Mouse (Mus musculus) forebrain, embryonic 15.5 days (tissue): ENCODE measurements around the gene 4930568D16Rik. TPM values are rescaled to one million over a fixed set of nuclear protein-coding genes. Genes with fewer than 3 reads are reported as not detected.
A peak's percentile ranks its signal among the peaks of the same experiment; 100 is the strongest.

Experiments used
- ATAC-seq: fragments of 200-750 bp; cut with Nextera tagmentation; replicated peaks from 2 replicates; pipeline ENCODE4 v1.8.0; 2017; ENCODE audit warnings: mild to moderate bottlenecking, moderate TSS enrichment, moderate library complexity
- H3K27ac ChIP-seq: fragments of 300-500 bp; sonication (generic); replicated peaks from 2 replicates; pipeline ENCODE4 v1.5.1; 2015; ENCODE audit warnings: mild to moderate bottlenecking, inconsistent platforms
- H3K27me3 ChIP-seq: fragments of 300-500 bp; sonication (generic); 2 replicates; pipeline ENCODE4 v1.6.1; 2015; ENCODE audit warnings: inconsistent platforms
- H3K36me3 ChIP-seq: fragments of 300-500 bp; sonication (generic); 2 replicates; pipeline ENCODE4 v1.6.1; 2015; ENCODE audit warnings: mild to moderate bottlenecking, inconsistent platforms
- H3K4me1 ChIP-seq: fragments of 300-500 bp; sonication (generic); 2 replicates; pipeline ENCODE4 v1.6.1; 2015; ENCODE audit warnings: inconsistent platforms
- H3K4me2 ChIP-seq: fragments of 300-500 bp; sonication (generic); replicated peaks from 2 replicates; pipeline ENCODE4 v1.6.1; 2015; ENCODE audit warnings: mild to moderate bottlenecking, inconsistent platforms
- H3K4me3 ChIP-seq: fragments of 300-500 bp; sonication (generic); 2 replicates; pipeline ENCODE4 v1.5.1; 2015; ENCODE audit warnings: mild to moderate bottlenecking, inconsistent platforms
- H3K9ac ChIP-seq: fragments of 300-500 bp; sonication (generic); replicated peaks from 2 replicates; pipeline ENCODE4 v1.6.1; 2015; ENCODE audit warnings: mild to moderate bottlenecking, inconsistent platforms
- H3K9me3 ChIP-seq: fragments of 300-500 bp; sonication (generic); 2 replicates; pipeline ENCODE4 v1.6.1; 2016; ENCODE audit warnings: inconsistent platforms
- WGBS: fragments of 180-500 bp; shearing (Covaris S2); methylation state at CpG from one replicate; pipeline ENCODE4 v1.1.7; 2015; ENCODE audit warnings: mixed read lengths; 5-methylcytosine and 5-hydroxymethylcytosine counted together
- polyA plus RNA-seq: library from polyadenylated mRNA; unstranded; fragments of >200 nt; fragmentation: Nextera tagmentation; extraction: Ambion mirVana; gene quantifications from 2 replicates; pipeline ENCODE4 v1.2.1, GENCODE M21; 2015

The 4930568D16Rik gene
- polyA plus RNA-seq, 1 experiment from 2014 or later, result not detected

- Histone ChIP-seq H3K4me1 (peaks cover 5% of the 10 kb centered on the region; the same call in 1 of the 2 replicates), H3K9me3 (no peaks in the 10 kb centered on the region), H3K4me3 (no peak overlapping the region), H3K27me3 (no peaks in the 10 kb centered on the region), H3K9ac (no peak overlapping the region), H3K4me2 (no peak overlapping the region), H3K27ac (no peak overlapping the region), H3K36me3 (no peaks in the 10 kb centered on the region)
- 86% methylated on average over 6 of the region's 6 CpGs for WGBS
- no peak for ATAC-seq
These were observed 30.8 kb upstream of the 4930568D16Rik start for GRCm38 (mm10) chr2:35398184-35398828.

- WGBS, result 57% methylated on average over 11 of the region's 11 CpGs
- ATAC-seq, result no peak
These were observed 30.2 kb upstream of the 4930568D16Rik start for GRCm38 (mm10) chr2:35397590-35398173.

GRCm38 (mm10) chr2:35397096-35397495, 29.6 kb upstream of the 4930568D16Rik start, which contains the start of gene 4930402F06Rik:
4930402F06Rik (minus strand) TSS chr2:35397175.
- WGBS, result 61% methylated on average over 5 of the region's 5 CpGs

More at GRCm38 (mm10) chr2:35397590-35398173, 30.2 kb upstream of the 4930568D16Rik start:
- Histone ChIP-seq H3K4me1 (peaks cover 5% of the 10 kb centered on the region; the same call in 1 of the 2 replicates), H3K36me3 (no peaks in the 10 kb centered on the region), H3K4me3 (no peak overlapping the region), H3K9me3 (no peaks in the 10 kb centered on the region), H3K9ac (no peak overlapping the region), H3K27ac (no peak overlapping the region), H3K27me3 (no peaks in the 10 kb centered on the region), H3K4me2 (no peak overlapping the region)

GRCm38 (mm10) chr2:35385441-35385871, 17.9 kb upstream of the 4930568D16Rik start:
- ATAC-seq, result no peak
- H3K27ac ChIP-seq, result no peak overlapping the region
- H3K4me3 ChIP-seq, result no peak overlapping the region
- H3K4me2 ChIP-seq, result no peak overlapping the region
- H3K36me3 ChIP-seq, result no peaks in the 10 kb centered on the region
- 80% methylated on average over 9 of the region's 9 CpGs for WGBS
- no peaks in the 10 kb centered on the region for H3K9me3 ChIP-seq
- no peak overlapping the region for H3K9ac ChIP-seq
- no peaks in the 10 kb centered on the region for H3K27me3 ChIP-seq
- no peaks in the 10 kb centered on the region for H3K4me1 ChIP-seq

More at GRCm38 (mm10) chr2:35397096-35397495, 29.6 kb upstream of the 4930568D16Rik start, which contains the start of gene 4930402F06Rik:
- H3K36me3 ChIP-seq, result no peaks in the 10 kb centered on the region
- H3K9ac ChIP-seq, result no peak within 1 kb of the TSS
- H3K4me3 ChIP-seq, result no peak within 1 kb of the TSS
- no peaks in the 10 kb centered on the region for H3K27me3 ChIP-seq
- 0 out of 2 replicates have a peak, but pooled peaks have one; percentile 8 for ATAC-seq
- no peak within 1 kb of the TSS for H3K27ac ChIP-seq
- H3K4me2 ChIP-seq, result no peak within 1 kb of the TSS
- H3K4me1 ChIP-seq, result peaks cover 5% of the 10 kb centered on the region; the same call in 1 of the 2 replicates
- no peaks in the 10 kb centered on the region for H3K9me3 ChIP-seq

- no peak for ATAC-seq
- Histone ChIP-seq H3K4me2 (no peak overlapping the region), H3K4me1 (no peaks in the 10 kb centered on the region), H3K9ac (no peak overlapping the region), H3K9me3 (no peaks in the 10 kb centered on the region), H3K27me3 (no peaks in the 10 kb centered on the region), H3K36me3 (no peaks in the 10 kb centered on the region), H3K4me3 (no peak overlapping the region), H3K27ac (no peak overlapping the region)
- WGBS, result 77% methylated on average over 9 of the region's 9 CpGs
These were observed 11.8 kb upstream of the 4930568D16Rik start for GRCm38 (mm10) chr2:35379306-35379705.

- WGBS, result 85% methylated on average over 6 of the region's 6 CpGs
- Histone ChIP-seq H3K9me3 (no peaks in the 10 kb centered on the region), H3K27ac (no peak overlapping the region), H3K4me1 (no peaks in the 10 kb centered on the region), H3K4me3 (no peak overlapping the region), H3K36me3 (no peaks in the 10 kb centered on the region), H3K9ac (no peak overlapping the region), H3K4me2 (no peak overlapping the region), H3K27me3 (no peaks in the 10 kb centered on the region)
- ATAC-seq, result no peak
These were observed 10.1 kb upstream of the 4930568D16Rik start for GRCm38 (mm10) chr2:35377600-35377999.

GRCm38 (mm10) chr2:35373003-35373402, 5.5 kb upstream of the 4930568D16Rik start:
- ATAC-seq, result no peak
- H3K36me3 ChIP-seq, result no peaks in the 10 kb centered on the region
- H3K9ac ChIP-seq, result no peak overlapping the region
- H3K27me3 ChIP-seq, result no peaks in the 10 kb centered on the region
- no peak overlapping the region for H3K4me2 ChIP-seq
- no peaks in the 10 kb centered on the region for H3K4me1 ChIP-seq
- no peak overlapping the region for H3K27ac ChIP-seq
- H3K9me3 ChIP-seq, result no peaks in the 10 kb centered on the region
- 12% methylated on average over 3 of the region's 3 CpGs for WGBS
- no peak overlapping the region for H3K4me3 ChIP-seq

- Histone ChIP-seq H3K4me2 (no peak overlapping the region), H3K9me3 (no peaks in the 10 kb centered on the region), H3K9ac (no peak overlapping the region), H3K27ac (no peak overlapping the region), H3K27me3 (no peaks in the 10 kb centered on the region), H3K4me1 (no peaks in the 10 kb centered on the region), H3K4me3 (no peak overlapping the region), H3K36me3 (no peaks in the 10 kb centered on the region)
- ATAC-seq, result no peak
These were observed 3.2 kb upstream of the 4930568D16Rik start for GRCm38 (mm10) chr2:35370686-35371085.

GRCm38 (mm10) chr2:35349184-35349583, 18.3 kb downstream of the 4930568D16Rik start:
- Histone ChIP-seq H3K4me2 (no peak overlapping the region), H3K9me3 (no peaks in the 10 kb centered on the region), H3K27me3 (no peaks in the 10 kb centered on the region), H3K36me3 (no peaks in the 10 kb centered on the region), H3K27ac (no peak overlapping the region), H3K9ac (no peak overlapping the region), H3K4me1 (no peaks in the 10 kb centered on the region), H3K4me3 (no peak overlapping the region)
- 60% methylated on average over 5 of the region's 5 CpGs for WGBS
- ATAC-seq, result no peak

- 83% methylated on average over 2 of the region's 2 CpGs for WGBS
- H3K4me2 ChIP-seq, result no peak overlapping the region
- H3K36me3 ChIP-seq, result no peaks in the 10 kb centered on the region
- no peak overlapping the region for H3K4me3 ChIP-seq
- H3K9me3 ChIP-seq, result no peaks in the 10 kb centered on the region
- no peak for ATAC-seq
- no peak overlapping the region for H3K9ac ChIP-seq
- H3K27me3 ChIP-seq, result no peaks in the 10 kb centered on the region
- no peak overlapping the region for H3K27ac ChIP-seq
- H3K4me1 ChIP-seq, result no peaks in the 10 kb centered on the region
These were observed 21.5 kb downstream of the 4930568D16Rik start for GRCm38 (mm10) chr2:35345984-35346383.

- Histone ChIP-seq H3K9me3 (no peaks in the 10 kb centered on the region), H3K27ac (no peak overlapping the region), H3K9ac (no peak overlapping the region), H3K36me3 (no peaks in the 10 kb centered on the region), H3K27me3 (no peaks in the 10 kb centered on the region), H3K4me1 (peaks cover under 1% of the 10 kb centered on the region; the same call in 1 of the 2 replicates), H3K4me3 (no peak overlapping the region), H3K4me2 (no peak overlapping the region)
- 83% methylated on average over 3 of the region's 3 CpGs for WGBS
- ATAC-seq, result no peak
These were observed 24.9 kb downstream of the 4930568D16Rik start for GRCm38 (mm10) chr2:35342605-35343004.

GRCm38 (mm10) chr2:35338707-35339106, 28.8 kb downstream of the 4930568D16Rik start:
- H3K9me3 ChIP-seq, result no peaks in the 10 kb centered on the region
- no peaks in the 10 kb centered on the region for H3K27me3 ChIP-seq
- peaks cover 18% of the 10 kb centered on the region for H3K4me1 ChIP-seq
- no peak overlapping the region for H3K4me3 ChIP-seq
- WGBS, result 83% methylated on average over 6 of the region's 6 CpGs
- no peak for ATAC-seq
- no peak overlapping the region for H3K27ac ChIP-seq
- H3K4me2 ChIP-seq, result no peak overlapping the region
- no peak overlapping the region for H3K9ac ChIP-seq
- H3K36me3 ChIP-seq, result no peaks in the 10 kb centered on the region
